Mouse (Mus musculus) midbrain, embryonic 12.5 days (tissue): ENCODE data around the gene Ints3. TPM values are rescaled to one million over a fixed set of nuclear protein-coding genes. Genes with fewer than 3 reads are reported as not detected.

Source experiments
- polyA plus RNA-seq: library from polyadenylated mRNA; unstranded; fragments of >200 nt; fragmentation: Nextera tagmentation; extraction: Ambion mirVana; gene quantifications from 2 replicates; pipeline ENCODE4 v1.2.1, GENCODE M21; 2016

The Ints3 gene
- polyA plus RNA-seq, 1 experiment from 2014 or later: 42.4 TPM

Other genes with a start within 250 kb of the Ints3 start
- gene Rps27, start 220.0 kb downstream of the Ints3 start, polyA plus RNA-seq: 962 and 971 TPM in 2 replicates
- 21.3 and 24.2 TPM in 2 replicates for gene Rab13, start 219.9 kb downstream of the Ints3 start, polyA plus RNA-seq
- 96.1 and 97.8 TPM in 2 replicates for gene Jtb, start 202.0 kb downstream of the Ints3 start, polyA plus RNA-seq
- 3.8 and 3.9 TPM in 2 replicates for gene Creb3l4, start 190.1 kb downstream of the Ints3 start, polyA plus RNA-seq
- gene Slc39a1, start 185.4 kb downstream of the Ints3 start, polyA plus RNA-seq: 50.5 and 55.1 TPM in 2 replicates
- 21.5 and 21.7 TPM in 2 replicates for gene Crtc2, start 179.5 kb downstream of the Ints3 start, polyA plus RNA-seq
- gene Dennd4b, start 168.4 kb downstream of the Ints3 start, polyA plus RNA-seq: 6.6 and 6.9 TPM in 2 replicates
- 15.5 and 15.9 TPM in 2 replicates for gene Gatad2b, start 140.4 kb downstream of the Ints3 start, polyA plus RNA-seq
- 15.8 and 22.0 TPM in 2 replicates for gene Slc27a3, start 43.7 kb downstream of the Ints3 start, polyA plus RNA-seq
- 2.5 and 2.6 TPM in 2 replicates for gene Npr1, start 32.2 kb upstream of the Ints3 start, polyA plus RNA-seq
- 319 and 328 TPM in 2 replicates for gene Ilf2, start 42.5 kb upstream of the Ints3 start, polyA plus RNA-seq
- gene Snapin, start 57.4 kb upstream of the Ints3 start, polyA plus RNA-seq: 78.4 and 79.8 TPM in 2 replicates
- gene Chtop, start 75.9 kb upstream of the Ints3 start, polyA plus RNA-seq: 220 and 221 TPM in 2 replicates
- gene S100a1, start 80.8 kb upstream of the Ints3 start, polyA plus RNA-seq: 4.5 and 6.4 TPM in 2 replicates
- 12.1 TPM in 2 replicates for gene S100a13, start 80.8 kb upstream of the Ints3 start, polyA plus RNA-seq
- gene S100a14, start 93.2 kb upstream of the Ints3 start, polyA plus RNA-seq: not detected in 2 replicates
- gene S100a16, start 103.6 kb upstream of the Ints3 start, polyA plus RNA-seq: 33.5 and 41.9 TPM in 2 replicates
- not detected in 2 replicates for gene S100a3, start 127.0 kb upstream of the Ints3 start, polyA plus RNA-seq
- not detected in 2 replicates for gene S100a2, start 156.6 kb upstream of the Ints3 start, polyA plus RNA-seq
- not detected in 2 replicates for gene Gm42674, start 168.3 kb upstream of the Ints3 start, polyA plus RNA-seq
- gene S100a4, start 170.1 kb upstream of the Ints3 start, polyA plus RNA-seq: 1.4 and 1.7 TPM in 2 replicates
- gene S100a5, start 174.9 kb upstream of the Ints3 start, polyA plus RNA-seq: not detected in 2 replicates
- gene S100a6, start 179.3 kb upstream of the Ints3 start, polyA plus RNA-seq: 23.8 and 28.5 TPM in 2 replicates
- gene S100a7a, start 220.4 kb upstream of the Ints3 start, polyA plus RNA-seq: 0.14 TPM in 1 of 2 replicates, not detected in the other
- gene S100a8, start 235.4 kb upstream of the Ints3 start, polyA plus RNA-seq: 5.7 and 12.9 TPM in 2 replicates